Mouse (Mus musculus): ENCODE results near the gene Adarb2.

- TF ChIP-seq CTCF (IDR thresholded peaks at IDR 0.05; ENCODE audit: low read depth): no peak
- no peak for TF ChIP-seq EP300 (optimal IDR thresholded peaks at IDR 0.05)
Observed at GRCm38 (mm10) chr13:8476237-8476636, 273.6 kb downstream of the Adarb2 start.
